Mouse (Mus musculus) cerebellum, postnatal 14 days (tissue): Measurements from ENCODE around the gene Scap.

Source experiments
- DNase-seq, 2 experiments: peaks; one replicate each; pipeline ENCODE4 v3.0.0; 2021; ENCODE audit warnings: mixed read lengths in 2 of 2

Gene Scap

DNA sequence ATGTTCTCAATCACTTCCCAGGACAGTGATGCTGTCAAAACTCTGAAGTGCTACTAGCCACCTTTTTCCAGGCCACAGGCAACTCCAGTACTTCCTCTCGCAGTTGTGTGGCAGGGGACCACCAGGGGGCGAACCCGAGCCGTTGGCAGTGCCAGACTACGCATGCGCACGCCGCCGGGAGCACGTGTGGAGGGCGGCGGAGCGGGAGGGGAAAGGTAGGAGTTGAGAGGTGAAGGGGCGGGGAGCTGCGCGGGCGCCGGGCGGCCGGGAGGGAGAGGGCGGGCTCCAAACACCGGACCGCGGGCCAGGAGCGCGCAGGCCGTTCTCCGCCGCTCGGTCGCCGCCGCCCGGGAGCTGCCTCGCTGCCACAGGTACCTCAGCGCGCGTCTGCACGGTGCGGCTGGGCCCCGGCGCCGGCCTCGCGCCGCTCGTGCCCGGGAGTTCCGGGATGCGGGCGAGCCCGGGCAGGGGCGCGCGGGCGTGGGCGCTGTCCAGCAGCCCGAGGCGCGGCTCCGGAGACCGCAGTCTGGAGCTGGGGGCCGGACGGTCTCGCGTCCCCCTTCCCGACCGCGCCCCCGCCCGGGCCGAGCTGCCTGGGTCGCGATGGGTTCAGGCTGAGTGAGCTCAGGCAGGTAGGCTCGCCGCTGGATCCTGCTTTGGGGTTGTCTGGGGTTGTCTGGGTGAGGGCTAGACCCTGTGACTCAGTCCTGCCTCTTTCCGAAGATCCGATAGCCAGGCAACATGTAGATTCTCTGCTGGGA, at the start of gene Scap:
Gene Scap, plus strand, starts transcription at position 154 of the 761 bp plus-strand sequence.
- peak; percentile 100 for DNase-seq

DNA sequence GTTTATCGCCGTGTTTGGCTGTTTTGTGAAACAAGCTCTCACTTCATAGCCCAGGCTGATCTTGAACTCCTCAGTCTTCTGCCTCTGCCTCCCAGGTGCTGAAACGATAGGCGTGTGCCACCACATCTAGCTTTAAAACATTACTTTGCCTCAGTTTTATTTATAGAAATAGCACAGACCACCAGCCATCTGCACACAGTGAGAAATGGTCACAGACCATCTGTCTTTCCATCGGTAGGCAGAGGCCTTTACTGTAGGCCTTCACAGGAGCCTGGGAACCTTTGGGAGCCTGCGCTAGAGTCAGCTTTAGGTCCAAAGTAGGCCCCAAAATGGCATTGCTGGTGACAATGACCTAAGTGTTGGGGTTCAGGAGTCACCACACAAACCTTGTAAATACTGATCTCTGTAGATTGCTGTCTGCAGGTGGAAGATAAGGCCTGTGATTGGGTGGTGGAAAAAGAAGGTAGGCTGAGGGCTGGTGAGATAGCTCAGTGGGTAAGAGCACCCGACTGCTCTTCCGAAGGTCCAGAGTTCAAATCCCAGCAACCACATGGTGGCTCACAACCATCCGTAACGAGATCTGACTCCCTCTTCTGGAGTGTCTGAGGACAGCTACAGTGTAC, 48.9 kb upstream of the Scap start:
- peak in 1 of 2 experiments; percentile 58 for DNase-seq

DNA sequence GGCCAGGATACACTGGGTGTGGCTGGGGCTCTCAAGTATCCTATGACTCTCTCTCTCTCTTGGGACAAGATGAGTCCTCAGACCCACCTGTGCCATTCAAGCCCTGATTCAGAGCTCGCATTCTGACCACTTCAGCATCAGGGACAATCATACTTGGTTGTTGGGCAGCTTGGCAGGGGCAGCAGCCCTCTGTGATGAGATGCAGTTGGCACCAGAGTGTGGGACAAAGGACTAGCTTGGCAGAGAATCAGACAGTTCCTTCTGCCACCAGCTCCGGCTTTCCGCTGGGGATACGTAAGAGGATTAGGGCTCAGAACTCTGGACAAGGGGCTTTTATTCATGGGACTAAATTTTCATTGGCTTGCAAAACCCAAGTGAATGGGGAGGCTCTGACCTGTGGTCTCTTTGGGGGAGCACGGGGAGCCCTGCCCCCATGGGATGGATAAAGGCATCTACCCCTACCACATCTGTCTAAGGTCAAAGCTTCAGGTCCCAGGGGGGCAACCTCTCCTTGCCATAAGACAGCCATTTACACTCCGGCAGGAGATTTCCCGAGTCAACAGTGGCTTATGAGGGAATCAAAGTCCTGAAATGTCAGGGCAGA, 45.7 kb upstream of the Scap start:
- peak; percentile 73 to 77 for DNase-seq

DNA sequence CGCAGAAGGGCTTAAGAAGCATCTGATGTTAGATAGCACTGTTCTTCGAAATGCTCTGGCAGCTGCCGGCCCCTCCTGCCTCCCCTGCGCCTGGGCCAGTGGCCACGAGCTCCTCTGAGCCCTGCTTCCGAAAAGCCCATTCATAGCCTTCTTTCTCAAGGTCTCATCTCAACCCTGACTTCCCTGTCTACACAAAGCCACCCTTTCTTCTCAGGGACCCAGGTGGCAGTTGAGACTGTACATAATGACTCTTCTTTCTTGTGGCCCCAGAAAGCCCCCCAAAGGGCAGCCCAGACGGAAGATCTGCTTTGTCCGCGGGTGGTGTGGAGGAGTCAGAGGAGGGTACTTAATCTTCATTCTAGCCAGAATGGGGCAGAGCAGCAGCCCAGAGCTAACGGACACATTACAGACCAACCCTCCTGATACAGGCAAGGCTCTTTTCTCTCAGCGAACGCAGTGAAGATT, 39.8 kb upstream of the Scap start:
- peak; percentile 36 to 56 for DNase-seq

- no peak for DNase-seq
These were observed 39.1 kb upstream of the Scap start for GRCm38 (mm10) chr9:110293873-110294415.

DNA sequence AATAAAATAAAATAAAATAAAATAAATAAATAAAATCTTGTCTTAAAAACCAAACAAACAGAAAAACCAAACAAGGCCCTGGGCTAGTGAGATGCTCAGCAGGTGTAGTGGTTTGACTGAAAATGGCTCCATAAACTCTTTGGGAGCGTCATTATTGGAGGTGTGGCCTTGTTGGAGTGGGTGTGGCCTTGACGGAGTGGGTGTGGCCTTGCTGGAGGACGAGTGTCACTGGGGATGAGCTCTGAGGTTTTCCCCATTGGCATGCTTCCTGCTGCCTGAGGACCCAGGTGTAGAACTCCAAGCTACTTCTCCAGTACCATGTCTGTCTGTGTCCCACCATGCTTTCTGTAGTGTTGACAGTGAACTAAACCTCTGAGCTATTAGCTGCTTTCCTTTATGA, 38.3 kb upstream of the Scap start:
- DNase-seq: no peak

- peak; percentile 89 to 92 for DNase-seq
These were observed 36.0 kb upstream of the Scap start for GRCm38 (mm10) chr9:110296867-110297627.

DNA sequence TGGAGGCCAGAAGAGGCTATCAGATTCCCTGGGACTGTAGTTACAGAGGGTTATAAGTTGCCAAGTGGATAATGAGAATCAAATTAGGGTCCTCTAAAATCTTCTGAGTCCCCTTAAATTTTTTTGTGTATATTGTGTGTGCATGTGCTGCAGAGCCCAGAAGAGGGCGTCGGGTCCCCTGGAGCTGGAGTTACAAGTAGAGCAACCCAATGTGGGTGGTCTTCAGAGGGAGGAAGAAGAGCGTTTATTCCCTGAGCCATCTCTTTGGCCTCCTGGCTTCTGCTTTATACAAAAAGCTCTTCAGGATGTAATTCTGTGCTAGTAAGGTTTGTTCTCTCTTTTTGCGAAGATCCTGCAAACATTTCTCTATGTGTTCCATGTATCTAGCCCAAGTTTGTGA, 28.6 kb upstream of the Scap start:
- DNase-seq: peak in 1 of 2 experiments; percentile 60

GRCm38 (mm10) chr9:110304969-110305651, 28.0 kb upstream of the Scap start, which contains the start of gene Elp6:
TSS of gene Elp6 (plus strand) at chr9:110305173.
- DNase-seq: peak; percentile 90 to 94

- DNase-seq: no peak
These were observed 26.7 kb upstream of the Scap start for GRCm38 (mm10) chr9:110306371-110306770.

GRCm38 (mm10) chr9:110314706-110315105, 18.4 kb upstream of the Scap start:
- peak; percentile 57 to 80 for DNase-seq

- DNase-seq: no peak
These were observed 17.7 kb upstream of the Scap start for GRCm38 (mm10) chr9:110315410-110315809.

GRCm38 (mm10) chr9:110315904-110316303, 17.2 kb upstream of the Scap start:
- DNase-seq: no peak

DNA sequence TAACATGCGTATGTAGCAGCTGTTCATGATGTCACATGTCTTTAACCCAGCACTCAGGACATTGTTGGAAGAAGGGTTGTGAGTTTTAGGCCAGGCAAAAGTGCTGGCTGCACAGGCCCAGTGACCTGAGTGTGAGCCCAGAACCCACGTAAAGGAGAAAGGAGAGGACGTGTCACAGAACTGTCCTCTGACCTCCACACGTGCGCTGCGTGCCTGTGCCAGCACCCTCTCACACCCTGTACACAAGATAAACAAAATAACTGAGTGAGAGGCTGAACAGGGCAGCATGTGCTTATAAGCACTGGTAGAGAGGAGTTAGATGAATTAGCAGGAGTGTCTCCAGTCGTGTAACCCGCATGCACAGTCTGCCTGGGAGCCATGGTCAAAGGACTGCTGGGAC, 16.6 kb upstream of the Scap start:
- no peak for DNase-seq

DNA sequence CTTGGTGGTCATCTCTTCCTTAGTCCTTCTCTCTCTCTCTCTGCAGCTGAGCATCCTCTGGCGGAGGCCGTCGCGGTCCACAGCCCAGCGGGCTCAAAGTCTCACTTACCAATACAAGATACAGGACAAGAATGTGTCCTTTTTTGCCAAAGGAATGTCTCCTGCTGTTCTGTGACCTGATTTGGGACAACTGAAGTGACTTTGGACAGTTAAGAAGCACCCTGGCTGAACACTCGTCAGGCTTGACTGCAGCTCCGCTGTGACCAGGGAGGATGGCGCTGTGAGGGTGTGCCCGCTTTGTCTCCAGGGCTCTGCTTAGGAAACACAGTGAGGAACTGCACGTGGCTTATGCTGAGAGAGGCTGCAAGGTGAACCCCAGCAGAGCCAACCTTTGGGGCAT, 12.3 kb upstream of the Scap start:
- no peak for DNase-seq

DNA sequence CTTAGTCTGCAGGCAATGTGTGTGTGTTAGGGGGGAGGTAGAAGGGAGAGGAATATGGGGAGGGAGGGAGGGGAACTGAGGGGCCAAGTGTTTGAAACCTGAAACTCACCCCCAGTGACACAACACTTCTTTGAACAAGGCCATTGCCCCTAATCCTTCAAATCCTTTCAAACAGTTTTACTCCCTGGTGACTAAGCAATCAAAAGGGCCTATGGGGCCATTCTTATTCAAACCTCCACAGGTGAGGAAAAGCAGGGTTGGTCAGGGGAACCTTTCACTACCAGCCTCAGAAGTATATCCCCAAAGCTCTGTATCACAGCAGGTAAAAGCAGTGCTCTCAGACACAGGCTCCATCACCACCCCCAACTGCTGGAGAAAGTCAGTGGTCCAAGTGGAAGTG, 10.1 kb upstream of the Scap start:
- no peak for DNase-seq

- DNase-seq: no peak
These were observed 8.9 kb upstream of the Scap start for GRCm38 (mm10) chr9:110324181-110324580.

GRCm38 (mm10) chr9:110328178-110328577, 4.9 kb upstream of the Scap start:
- DNase-seq: no peak

GRCm38 (mm10) chr9:110328946-110329630, 4.0 kb upstream of the Scap start:
- no peak for DNase-seq

GRCm38 (mm10) chr9:110329655-110330054, 3.4 kb upstream of the Scap start:
- peak; percentile 37 to 50 for DNase-seq

GRCm38 (mm10) chr9:110330341-110330740, 2.7 kb upstream of the Scap start:
- DNase-seq: no peak
